Mouse (Mus musculus) hindbrain, embryonic 16.5 days (tissue): ENCODE data around the gene Prim1. TPM values are rescaled to one million over a fixed set of nuclear protein-coding genes. Genes with fewer than 3 reads are reported as not detected.

Experiments
- polyA plus RNA-seq: library from polyadenylated mRNA; unstranded; fragments of >200 nt; fragmentation: Nextera tagmentation; extraction: Ambion mirVana; gene quantifications from 2 replicates; pipeline ENCODE4 v1.2.1, GENCODE M21; 2015

The Prim1 gene
- polyA plus RNA-seq, 1 experiment from 2014 or later: 37.2 TPM

Other genes with a start within 250 kb of the Prim1 start
- 0.20 and 0.21 TPM in 2 replicates for gene Rdh9, start 238.8 kb upstream of the Prim1 start, polyA plus RNA-seq
- not detected in 2 replicates for gene Rdh16, start 214.0 kb upstream of the Prim1 start, polyA plus RNA-seq
- gene Rdh19, start 165.2 kb upstream of the Prim1 start, polyA plus RNA-seq: not detected in 2 replicates
- not detected in 2 replicates for gene Rdh16f2, start 148.7 kb upstream of the Prim1 start, polyA plus RNA-seq
- not detected in 2 replicates for gene Rdh7, start 126.4 kb upstream of the Prim1 start, polyA plus RNA-seq
- gene Sdr9c7, start 116.7 kb upstream of the Prim1 start, polyA plus RNA-seq: not detected in 2 replicates
- gene Hsd17b6, start 7.6 kb upstream of the Prim1 start, polyA plus RNA-seq: not detected in 2 replicates
- 426 and 444 TPM in 2 replicates for gene Naca, start 20.4 kb downstream of the Prim1 start, polyA plus RNA-seq
- 359 and 361 TPM in 2 replicates for gene Ptges3, start 43.8 kb downstream of the Prim1 start, polyA plus RNA-seq
- gene Atp5b, start 68.1 kb downstream of the Prim1 start, polyA plus RNA-seq: 2,423 and 2,704 TPM in 2 replicates
- gene Baz2a, start 76.4 kb downstream of the Prim1 start, polyA plus RNA-seq: 6.9 and 7.3 TPM in 2 replicates
- 8.2 and 10.7 TPM in 2 replicates for gene Rbms2, start 165.1 kb downstream of the Prim1 start, polyA plus RNA-seq
- 1.8 and 2.4 TPM in 2 replicates for gene Gls2, start 179.3 kb downstream of the Prim1 start, polyA plus RNA-seq
- gene Spryd4, start 196.6 kb downstream of the Prim1 start, polyA plus RNA-seq: 23.6 and 25.5 TPM in 2 replicates
- gene Mip, start 210.7 kb downstream of the Prim1 start, polyA plus RNA-seq: 0.11 and 0.24 TPM in 2 replicates
- gene Timeless, start 216.9 kb downstream of the Prim1 start, polyA plus RNA-seq: 19.7 and 22.4 TPM in 2 replicates
- gene Apon, start 238.9 kb downstream of the Prim1 start, polyA plus RNA-seq: 0.11 TPM in 1 of 2 replicates, not detected in the other